Mouse (Mus musculus) G1E (cell line): ENCODE measurements around the gene Sox5. TPM values are rescaled to one million over a fixed set of nuclear protein-coding genes. Genes with fewer than 3 reads are reported as not detected.

Source experiments
- ATAC-seq: 2 replicates; pipeline ENCODE4 v1.8.0; 2016; ENCODE audit warnings: mild to moderate bottlenecking; ENCODE audit not compliant: insufficient number of reproducible peaks, poor library complexity, low FRiP score, severe bottlenecking; ENCODE audit errors: extremely low read depth
- DNase-seq: peaks from one replicate; pipeline ENCODE4 v3.0.0; 2012; ENCODE audit warnings: low spot score
- H3K27me3 ChIP-seq: 2 replicates; pipeline ENCODE4 v1.6.1; 2012; ENCODE audit warnings: mild to moderate bottlenecking, low read length, inconsistent platforms; ENCODE audit not compliant: insufficient read depth
- H3K36me3 ChIP-seq: replicated peaks from 2 replicates; pipeline ENCODE3; 2012; ENCODE audit warnings: mild to moderate bottlenecking, inconsistent platforms
- H3K4me1 ChIP-seq: 2 replicates; pipeline ENCODE4 v1.6.1; 2012; ENCODE audit warnings: low read depth, low read length, inconsistent platforms, mixed read lengths; ENCODE audit not compliant: insufficient read depth
- H3K4me3 ChIP-seq: 2 replicates; pipeline ENCODE4 v1.5.1; 2012; ENCODE audit warnings: low read depth, mild to moderate bottlenecking, inconsistent platforms, low read length, moderate library complexity, mixed read lengths
- H3K9me3 ChIP-seq: replicated peaks from 2 replicates; pipeline ENCODE4 v1.6.1; 2012; ENCODE audit warnings: inconsistent platforms
- CTCF ChIP-seq: IDR thresholded peaks from 2 replicates; pipeline ENCODE4 v1.5.1; 2012; ENCODE audit warnings: low read depth, low read length, inconsistent platforms, mixed read lengths
- GATA1 ChIP-seq: IDR thresholded peaks from 2 replicates; pipeline ENCODE4 v1.6.1; 2012; ENCODE audit warnings: borderline replicate concordance, low read length, inconsistent platforms, mixed read lengths
- GATA2 ChIP-seq: IDR thresholded peaks from 2 replicates; pipeline ENCODE4 v1.6.1; 2012; ENCODE audit warnings: low read depth, low read length, inconsistent platforms, borderline replicate concordance
- POLR2AphosphoS5 ChIP-seq: IDR thresholded peaks from 2 replicates; pipeline ENCODE4 v1.6.1; 2012; ENCODE audit warnings: low read depth, low read length, inconsistent platforms; ENCODE audit not compliant: insufficient replicate concordance
- TAL1 ChIP-seq: conservative IDR thresholded peaks from 2 replicates; pipeline ENCODE4 v1.6.1; 2012; ENCODE audit warnings: low read depth, low read length, inconsistent platforms, mixed read lengths
- polyA plus RNA-seq: library from polyadenylated mRNA; stranded (reverse); fragments of >175 nt; gene quantifications from 2 replicates; pipeline ENCODE4 v1.2.3, GENCODE M21; 2012
- total RNA-seq, 2 experiments: library from RNA; stranded (forward) in 1 of 2; stranded (reverse) in 1 of 2; fragments of 200-1000 nt in 1 of 2; fragments of >200 nt in 1 of 2; fragmentation: Nextera tagmentation in 1 of 2; gene quantifications; 2 replicates each; pipeline ENCODE4 v1.2.3; 2014 to 2017

The Sox5 gene
- total and polyA plus RNA-seq, 3 experiments = 0.27 to 16.2 TPM; not detected in 1

DNA sequence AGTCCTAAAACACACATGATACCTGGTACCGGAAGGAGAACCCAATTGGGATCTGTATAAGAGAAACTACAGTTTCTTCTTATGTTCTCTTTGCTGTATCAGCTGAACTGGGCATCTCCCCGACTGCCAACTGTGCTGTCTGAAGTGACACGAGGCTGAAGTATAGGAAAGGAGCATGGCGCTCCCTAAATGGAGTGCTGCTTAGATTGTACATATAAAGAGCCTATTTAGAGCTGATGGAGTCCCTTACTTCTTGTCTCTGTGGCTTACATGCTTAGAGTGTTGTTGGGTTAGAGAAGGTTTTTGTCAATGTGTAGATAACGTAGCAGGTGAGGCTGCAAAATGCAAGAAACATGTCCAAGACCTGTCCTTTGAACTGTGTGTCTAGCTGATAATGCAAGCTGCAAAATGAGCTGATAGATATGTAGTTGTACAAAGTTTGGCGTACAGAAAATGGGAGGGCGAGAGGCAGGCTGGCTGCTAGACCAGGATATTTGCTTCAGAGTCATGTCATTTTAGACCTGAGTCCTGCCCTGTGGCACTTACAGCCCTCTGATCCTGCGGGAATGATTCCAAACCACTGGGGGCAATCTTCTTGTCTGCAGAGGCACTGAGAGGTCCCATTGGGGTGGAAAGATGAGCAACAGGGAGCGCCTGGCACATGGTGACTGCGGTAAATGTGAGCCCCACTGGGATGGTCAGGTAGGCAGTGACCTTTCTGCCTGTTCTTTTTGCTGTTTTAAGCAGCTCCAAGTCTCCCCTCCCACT lies 937.7 kb downstream of the Sox5 start:
- DNase-seq (no peak), ATAC-seq (no peak)
- TF ChIP-seq TAL1 = no peak
- no peak for TF ChIP-seq GATA2
- no peak for TF ChIP-seq CTCF
- no peak for TF ChIP-seq GATA1
- no peak for TF ChIP-seq POLR2AphosphoS5
- Histone ChIP-seq H3K4me3 (no peak overlapping the region), H3K4me1 (no peaks in the 10 kb centered on the region), H3K27me3 (no peaks in the 10 kb centered on the region), H3K9me3 (peaks cover 52% of the 10 kb centered on the region), H3K36me3 (no peaks in the 10 kb centered on the region)

DNA sequence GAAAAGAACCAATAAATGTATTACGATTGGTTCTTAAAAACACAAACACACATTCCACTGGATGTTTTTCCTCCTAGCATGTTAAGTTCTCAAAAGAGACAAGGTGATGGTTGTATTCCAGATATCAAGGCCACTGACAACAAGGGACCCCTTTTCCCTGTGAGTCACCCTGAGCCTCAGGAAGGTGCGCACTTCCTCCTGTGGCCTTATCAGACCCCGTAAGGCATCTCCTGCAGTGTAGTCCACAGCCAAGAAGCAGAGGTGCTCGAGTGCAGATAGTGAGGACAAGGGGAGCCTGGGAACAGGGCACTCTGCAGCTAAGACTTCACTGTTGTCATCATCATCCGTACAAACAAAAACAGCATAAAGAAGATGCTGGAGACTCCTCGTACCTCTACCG lies 939.8 kb downstream of the Sox5 start:
- no peak for DNase-seq
- H3K4me1 ChIP-seq = no peaks in the 10 kb centered on the region

DNA sequence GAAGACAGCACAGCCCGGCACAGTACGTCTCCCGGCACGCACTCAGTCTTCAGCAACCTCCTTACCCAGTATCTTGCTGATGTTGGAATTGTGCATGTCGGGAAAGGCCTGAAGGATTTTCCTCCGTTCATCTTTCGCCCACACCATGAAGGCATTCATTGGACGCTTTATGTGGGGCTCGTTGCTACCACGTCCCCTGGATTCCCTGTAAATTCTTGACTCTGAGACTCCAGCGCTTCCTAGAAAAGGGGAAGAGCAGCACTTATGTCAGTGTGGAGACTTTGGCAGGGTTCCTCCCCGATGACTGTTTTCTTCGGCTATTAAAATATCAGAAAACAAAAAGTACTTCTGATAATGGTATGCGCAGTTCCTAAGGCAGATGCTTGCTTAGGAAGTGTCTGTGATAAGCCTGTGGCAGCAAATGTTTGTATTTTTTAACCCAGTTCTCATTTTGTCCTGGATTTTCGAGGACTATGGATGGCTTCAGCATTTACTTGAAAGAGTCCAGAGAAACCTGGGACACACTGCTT lies 940.6 kb downstream of the Sox5 start:
- H3K27me3 ChIP-seq = no peaks in the 10 kb centered on the region
- ATAC-seq (no peak), DNase-seq (no peak)
- no peak overlapping the region for H3K4me3 ChIP-seq
- TF ChIP-seq POLR2AphosphoS5 (no peak), GATA2 (no peak), CTCF (no peak), GATA1 (no peak)
- no peaks in the 10 kb centered on the region for H3K36me3 ChIP-seq
- peaks cover 50% of the 10 kb centered on the region for H3K9me3 ChIP-seq
- H3K4me1 ChIP-seq = no peaks in the 10 kb centered on the region

More for the DNA sequence above, 939.8 kb downstream of the Sox5 start:
- Histone ChIP-seq H3K27me3 (no peaks in the 10 kb centered on the region), H3K36me3 (no peaks in the 10 kb centered on the region), H3K4me3 (no peak overlapping the region), H3K9me3 (peaks cover 49% of the 10 kb centered on the region)
- no peak for ATAC-seq
- TF ChIP-seq TAL1 = no peak
- no peak for TF ChIP-seq GATA1
- TF ChIP-seq GATA2 = no peak
- no peak for TF ChIP-seq POLR2AphosphoS5
- no peak for TF ChIP-seq CTCF

DNA sequence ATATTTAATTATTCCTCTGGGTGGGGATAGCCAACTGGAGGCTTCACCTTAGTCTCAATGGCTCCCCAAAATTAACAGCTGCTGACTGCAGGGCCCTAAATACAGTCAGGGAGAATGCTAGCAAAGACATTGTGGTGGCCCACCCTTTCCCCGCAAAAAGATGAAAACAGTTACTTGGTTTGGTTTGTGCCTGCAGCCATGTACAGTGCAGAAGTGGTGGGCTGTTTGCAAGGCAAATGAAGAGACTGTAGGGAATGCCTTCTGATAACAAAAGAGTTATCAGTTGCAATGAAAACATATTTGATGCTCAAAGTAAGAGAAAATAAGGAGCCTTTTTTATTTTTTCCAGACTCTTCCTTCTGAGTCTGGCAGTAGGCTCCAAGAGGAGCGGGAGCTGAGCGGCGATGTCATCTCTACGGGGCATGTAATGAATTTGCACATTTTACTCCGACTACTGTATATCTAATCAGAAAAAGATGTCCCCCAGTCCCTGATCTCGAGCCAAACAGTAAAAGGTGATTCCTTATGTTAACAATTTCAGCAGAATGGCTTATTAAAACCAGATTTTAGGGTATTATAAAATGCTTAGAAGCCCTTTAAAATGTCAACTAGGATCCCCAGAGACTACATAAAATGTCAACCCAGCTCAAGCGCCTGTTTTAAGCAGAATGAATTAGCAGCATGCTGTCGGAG lies 943.2 kb downstream of the Sox5 start:
- no peaks in the 10 kb centered on the region for H3K36me3 ChIP-seq
- H3K4me3 ChIP-seq = no peak overlapping the region
- H3K27me3 ChIP-seq = no peaks in the 10 kb centered on the region
- no peaks in the 10 kb centered on the region for H3K4me1 ChIP-seq
- peaks cover 55% of the 10 kb centered on the region for H3K9me3 ChIP-seq
- no peak for DNase-seq
- TF ChIP-seq TAL1 (no peak), GATA1 (no peak)
- no peak for ATAC-seq

DNA sequence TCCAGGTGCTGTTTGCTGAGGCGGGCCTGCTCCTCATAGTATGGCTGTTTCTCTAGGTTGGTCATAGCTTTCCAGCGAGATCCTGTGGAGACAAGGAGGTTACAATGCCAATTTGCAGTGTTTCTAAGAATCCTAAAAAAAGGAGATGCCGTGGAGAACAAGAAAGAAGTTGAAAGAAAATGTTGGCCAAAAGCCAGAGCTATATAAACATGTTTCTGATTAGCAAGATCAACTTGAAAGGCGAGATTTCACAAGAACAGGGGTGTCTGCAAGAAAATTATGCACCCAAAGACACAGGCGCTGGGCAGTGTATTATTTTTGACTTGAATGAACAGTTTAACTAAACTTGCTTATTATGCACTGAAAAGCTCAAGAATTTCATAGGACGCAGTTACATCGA lies 946.4 kb downstream of the Sox5 start:
- TF ChIP-seq POLR2AphosphoS5 (no peak), GATA1 (no peak), CTCF (no peak), GATA2 (no peak), TAL1 (no peak)
- Histone ChIP-seq H3K4me3 (no peak overlapping the region), H3K27me3 (no peaks in the 10 kb centered on the region), H3K9me3 (peaks cover 51% of the 10 kb centered on the region), H3K4me1 (no peaks in the 10 kb centered on the region), H3K36me3 (no peaks in the 10 kb centered on the region)
- ATAC-seq = no peak
- DNase-seq = no peak

DNA sequence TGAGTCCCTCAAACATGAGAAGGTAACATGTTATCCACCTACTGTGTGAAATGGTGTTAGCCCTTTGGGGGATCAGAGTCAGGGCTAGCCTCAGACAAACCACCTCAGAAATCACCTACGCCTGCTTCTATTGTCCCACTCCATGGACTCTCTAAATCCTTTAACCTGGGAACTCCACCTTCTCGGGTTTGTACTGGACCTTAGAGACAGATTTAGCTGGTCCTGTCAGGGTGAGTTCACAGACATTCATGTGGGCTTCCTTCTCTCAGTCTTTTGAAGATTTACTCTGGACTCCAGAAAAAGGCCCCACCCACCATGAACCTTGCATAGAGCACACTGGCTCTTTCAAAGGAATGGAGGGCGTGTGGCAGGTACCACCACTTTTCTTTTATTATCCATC lies 947.8 kb downstream of the Sox5 start:
- no peaks in the 10 kb centered on the region for H3K27me3 ChIP-seq
- no peak overlapping the region for H3K4me3 ChIP-seq
- no peak for DNase-seq

More for the DNA sequence above, 947.8 kb downstream of the Sox5 start:
- Histone ChIP-seq H3K9me3 (peaks cover 54% of the 10 kb centered on the region), H3K4me1 (no peaks in the 10 kb centered on the region), H3K36me3 (no peaks in the 10 kb centered on the region)
- TF ChIP-seq GATA2 (no peak), GATA1 (no peak), CTCF (no peak), POLR2AphosphoS5 (no peak), TAL1 (no peak)
- no peak for ATAC-seq
